Mouse (Mus musculus) kidney, adult 2 months (tissue): ENCODE data around the gene Ube2o.

ENCODE experiments used
- CTCF ChIP-seq: fragments of 200-500 bp; conservative IDR thresholded peaks from 2 replicates; pipeline ENCODE4 v1.5.1; 2011; ENCODE audit warnings: low read depth, mild to moderate bottlenecking, control low read depth, low read length, moderate library complexity, mixed read lengths; ENCODE audit not compliant: insufficient read depth, insufficient read length
- POLR2A ChIP-seq: fragments of 200-500 bp; IDR thresholded peaks from one replicate; pipeline ENCODE4 v1.6.1; 2011; ENCODE audit warnings: low read depth, low read length, control low read depth

DNA sequence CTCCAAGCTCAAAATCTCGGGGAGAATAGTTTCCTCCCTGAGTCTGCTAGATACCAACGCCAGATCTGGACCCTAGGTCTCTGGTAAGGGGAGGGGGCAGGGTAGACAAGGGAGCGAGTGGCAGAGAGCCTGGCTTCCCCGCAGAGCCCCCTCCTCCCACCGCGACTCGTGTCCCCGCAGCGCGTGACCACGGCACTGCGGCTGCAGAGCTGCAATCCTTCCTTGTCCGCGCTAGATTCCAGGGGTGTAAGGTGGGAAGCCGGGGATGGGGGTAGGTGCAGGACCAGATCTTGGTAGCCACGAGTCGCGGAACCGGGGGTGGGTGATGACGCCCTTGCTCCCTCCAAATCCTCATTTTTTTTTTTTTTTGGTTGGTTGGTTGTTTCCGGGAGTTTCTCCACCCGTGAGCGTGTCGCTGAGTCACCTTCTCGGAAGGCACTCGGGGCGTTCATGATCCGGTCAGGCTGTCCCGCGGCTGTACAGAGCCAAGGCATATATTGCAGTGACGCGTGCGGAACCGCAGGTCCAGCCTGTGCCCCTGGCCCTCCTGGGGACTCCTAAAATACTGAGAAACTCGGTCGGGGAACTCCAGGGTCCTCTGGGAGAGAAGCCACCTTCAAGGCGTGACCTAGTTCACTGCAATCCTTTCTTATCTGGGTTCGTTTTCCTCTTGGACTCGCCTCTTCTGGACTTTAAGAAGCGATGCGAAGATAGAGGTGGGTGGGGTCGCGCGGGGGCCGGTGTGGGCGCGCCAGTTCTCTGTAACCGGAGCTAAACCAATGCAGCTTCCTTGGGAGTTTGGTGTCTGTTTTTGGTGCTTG is 49.7 kb downstream of the Ube2o start:
- TF ChIP-seq CTCF (no peak), POLR2A (no peak)
